Mouse (Mus musculus): ENCODE results near the gene Grm8. TPM values are rescaled to one million over a fixed set of nuclear protein-coding genes. Genes with fewer than 3 reads are reported as not detected.

The Grm8 gene
- total RNA-seq, 2 experiments from 2014 or later: 7.6 to 8.5 TPM

Small RNA genes lying within 50 kb of the gene (microRNA-seq; reads per million reads assigned to microRNA genes)
- 51.4 reads per million in 2 experiments for gene Mir592

All from layer of hippocampus, postnatal 36 days (tissue).